In the genomic region with DNA sequence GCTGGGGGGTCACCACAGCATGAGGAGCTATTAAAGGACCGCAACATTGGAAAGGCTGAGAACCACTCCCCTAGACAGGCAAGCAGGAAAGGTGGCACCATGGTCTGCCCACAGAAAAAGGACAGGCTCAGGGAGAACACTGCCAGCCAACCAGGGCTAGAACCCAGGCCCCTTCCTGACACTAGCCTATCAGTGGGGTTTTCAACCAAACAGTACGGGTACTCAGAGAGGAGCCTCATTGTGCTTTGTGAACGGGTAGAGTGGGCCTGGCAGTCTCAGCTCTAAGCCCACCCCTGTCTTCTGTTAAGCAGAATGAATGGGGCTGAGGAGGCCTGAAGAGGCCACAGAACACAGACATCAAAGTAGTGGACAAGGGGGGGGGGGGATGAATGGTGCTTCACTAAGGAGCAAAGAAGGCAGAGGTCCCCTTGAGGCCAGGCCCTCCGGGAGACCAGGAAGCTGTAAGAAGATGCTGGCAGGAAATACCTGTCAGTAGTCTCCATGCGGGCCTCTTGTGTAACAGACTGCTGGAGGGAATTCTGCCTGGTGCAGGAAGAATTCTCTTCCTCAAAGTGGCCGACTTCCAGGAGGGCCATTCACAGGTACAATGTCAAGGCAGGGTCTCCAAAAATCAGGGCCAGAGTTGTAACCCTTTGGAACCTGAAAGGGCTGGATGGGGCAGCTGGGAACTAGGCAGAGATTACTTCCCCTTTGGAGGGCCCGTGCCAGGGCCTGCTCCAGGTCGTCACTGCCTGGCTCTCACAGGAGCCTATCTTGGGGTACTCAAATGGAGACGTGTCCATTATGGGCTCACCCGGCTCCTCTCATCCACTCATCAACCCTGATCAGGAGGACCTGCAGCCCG, we compare ENCODE assay signal across 8 mouse cellular contexts. TPM values are rescaled to one million over a fixed set of nuclear protein-coding genes. Genes with fewer than 3 reads are reported as not detected.
A peak's percentile ranks its signal among the peaks of the same experiment; 100 is the strongest.
DNase-seq lines count a peak whose midpoint lies in the region; ATAC-seq and TF ChIP-seq lines count a peak whose summit lies in the region.

Gene Trabd (plus strand): TSS at position 512 of the 865 bp plus-strand sequence.

- TF ChIP-seq POLR2A in bone marrow macrophage, adult 2 months (IDR thresholded peaks at IDR 0.05; ENCODE audit: borderline replicate concordance, low read depth, low read length) = no peak

- H3K9me3 ChIP-seq in lung, embryonic 15.5 days = no peaks in the 10 kb centered on the region
- no peaks in the 10 kb centered on the region for H3K9me3 ChIP-seq in intestine, embryonic 14.5 days (ENCODE audit: control insufficient read depth, low read length)
- H3K9me3 ChIP-seq in liver, embryonic 15.5 days (replicated peaks) = no peaks in the 10 kb centered on the region
- no peaks in the 10 kb centered on the region for H3K9me3 ChIP-seq in stomach, postnatal 0 days (ENCODE audit: control insufficient read depth, low read length)

- 0 out of 2 replicates have a peak, but pooled peaks cover 2% of the 10 kb centered on the region for H3K36me3 ChIP-seq in lung, embryonic 15.5 days
- 0 out of 2 replicates have a peak, but pooled peaks cover 6% of the 10 kb centered on the region for H3K36me3 ChIP-seq in intestine, embryonic 14.5 days (ENCODE audit: control insufficient read depth, insufficient read depth, low read length)
- 0 out of 2 replicates have a peak, but pooled peaks cover 2% of the 10 kb centered on the region for H3K36me3 ChIP-seq in liver, embryonic 15.5 days (replicated peaks)
- no peaks in the 10 kb centered on the region for H3K36me3 ChIP-seq in stomach, postnatal 0 days (ENCODE audit: control insufficient read depth, insufficient read depth, low read length)

- peak within 1 kb of the TSS; percentile 89 for H3K9ac ChIP-seq in lung, embryonic 15.5 days
- peak within 1 kb of the TSS; percentile 80 for H3K9ac ChIP-seq in intestine, embryonic 14.5 days (ENCODE audit: low read length)
- H3K9ac ChIP-seq in liver, embryonic 15.5 days = peak within 1 kb of the TSS; percentile 72
- H3K9ac ChIP-seq in stomach, postnatal 0 days (ENCODE audit: low read length) = peak within 1 kb of the TSS; percentile 94

- WGBS in lung, embryonic 15.5 days = 16% methylated on average over 11 of the region's 11 CpGs
- WGBS in intestine, embryonic 14.5 days = 20% methylated on average over 11 of the region's 11 CpGs
- WGBS in liver, embryonic 15.5 days (ENCODE audit: insufficient replicate concordance) = 35% methylated on average over 11 of the region's 11 CpGs
- 22% methylated on average over 11 of the region's 11 CpGs for WGBS in stomach, postnatal 0 days

- H3K4me3 ChIP-seq in lung, embryonic 15.5 days = peak within 1 kb of the TSS; percentile 86
- peak within 1 kb of the TSS; percentile 98 for H3K4me3 ChIP-seq in bone marrow macrophage, adult 2 months (ENCODE audit: insufficient read depth, low read length)
- peak within 1 kb of the TSS; percentile 73 for H3K4me3 ChIP-seq in intestine, embryonic 14.5 days (ENCODE audit: low read depth, low read length)
- H3K4me3 ChIP-seq in liver, embryonic 15.5 days (replicated peaks) = peak within 1 kb of the TSS; percentile 78
- peak within 1 kb of the TSS; percentile 85 for H3K4me3 ChIP-seq in stomach, postnatal 0 days (ENCODE audit: low read depth, low read length)

- peaks cover under 1% of the 10 kb centered on the region; the same call in 1 of the 2 replicates for H3K27me3 ChIP-seq in lung, embryonic 15.5 days
- no peaks in the 10 kb centered on the region for H3K27me3 ChIP-seq in intestine, embryonic 14.5 days (replicated peaks; ENCODE audit: control insufficient read depth, insufficient read depth, low read length)
- H3K27me3 ChIP-seq in liver, embryonic 15.5 days = peaks cover 31% of the 10 kb centered on the region
- H3K27me3 ChIP-seq in stomach, postnatal 0 days (ENCODE audit: control insufficient read depth, insufficient read depth, low read length) = no peaks in the 10 kb centered on the region

- no peak for TF ChIP-seq CTCF in bone marrow macrophage, adult 2 months (IDR thresholded peaks at IDR 0.05; ENCODE audit: low read depth, low read length)
- TF ChIP-seq CTCF in stomach, postnatal 0 days (IDR thresholded peaks at IDR 0.05; ENCODE audit: low read depth) = no peak

- peak within 1 kb of the TSS; percentile 82 for H3K27ac ChIP-seq in lung, embryonic 15.5 days
- H3K27ac ChIP-seq in bone marrow macrophage, adult 2 months (ENCODE audit: insufficient read depth, low read depth, low read length) = peak within 1 kb of the TSS; percentile 82
- peak within 1 kb of the TSS; percentile 76 for H3K27ac ChIP-seq in intestine, embryonic 14.5 days (ENCODE audit: low read depth)
- H3K27ac ChIP-seq in liver, embryonic 15.5 days (replicated peaks) = peak within 1 kb of the TSS; percentile 64
- peak within 1 kb of the TSS; percentile 94 for H3K27ac ChIP-seq in stomach, postnatal 0 days (replicated peaks)

- DNase-seq in lung, postnatal 36 days = no peak
- no peak for DNase-seq in gastrocnemius, postnatal 4 days (ENCODE audit: low spot score in 2 of 2)
- no peak for DNase-seq in intestine, embryonic 14.5 days (ENCODE audit: low spot score)
- DNase-seq in stomach, postnatal 0 days (ENCODE audit: low spot score) = no peak
- no peak for DNase-seq in T-cell, adult 2 months (ENCODE audit: low spot score)

- H3K4me1 ChIP-seq in lung, embryonic 15.5 days = peaks cover 39% of the 10 kb centered on the region
- peaks cover 30% of the 10 kb centered on the region for H3K4me1 ChIP-seq in bone marrow macrophage, adult 2 months (ENCODE audit: control insufficient read depth, insufficient read depth, low read length)
- peaks cover 34% of the 10 kb centered on the region for H3K4me1 ChIP-seq in intestine, embryonic 14.5 days (replicated peaks; ENCODE audit: control insufficient read depth, insufficient read depth, low read length)
- peaks cover 42% of the 10 kb centered on the region for H3K4me1 ChIP-seq in liver, embryonic 15.5 days (replicated peaks)
- peaks cover 10% of the 10 kb centered on the region for H3K4me1 ChIP-seq in stomach, postnatal 0 days (replicated peaks; ENCODE audit: control insufficient read depth, insufficient read depth)

- ATAC-seq in lung, embryonic 15.5 days (ENCODE audit: borderline replicate concordance, extremely low read depth, low FRiP score, low TSS enrichment) = no peak
- ATAC-seq in intestine, embryonic 14.5 days (replicated peaks; ENCODE audit: low FRiP score, low TSS enrichment, low read depth) = no peak
- no peak for ATAC-seq in liver, embryonic 15.5 days (ENCODE audit: insufficient read depth)
- no peak for ATAC-seq in stomach, postnatal 0 days (ENCODE audit: low FRiP score, low TSS enrichment)

- peak within 1 kb of the TSS; percentile 77 for H3K4me2 ChIP-seq in lung, embryonic 15.5 days
- peak within 1 kb of the TSS; percentile 87 for H3K4me2 ChIP-seq in intestine, embryonic 14.5 days (ENCODE audit: low read length)
- peak within 1 kb of the TSS; percentile 85 for H3K4me2 ChIP-seq in liver, embryonic 15.5 days
- peak within 1 kb of the TSS; percentile 82 for H3K4me2 ChIP-seq in stomach, postnatal 0 days (replicated peaks; ENCODE audit: low read depth)

- TF ChIP-seq EP300 in stomach, postnatal 0 days (optimal IDR thresholded peaks at IDR 0.05) = no peak

RNA-seq across cellular contexts. Expression of gene Trabd, which starts in this region (rescaled TPM):
- 48.7 and 53.6 TPM in 2 replicates for polyA plus RNA-seq in lung, embryonic 15.5 days (2015; fragmentation: Nextera tagmentation; extraction: Ambion mirVana)
- polyA plus RNA-seq in bone marrow macrophage, adult 2 months (2012; ENCODE audit: insufficient read depth, insufficient read length, missing spikeins) = 27.8 and 33.0 TPM in 2 replicates
- 10 to 100 TPM; 33.8 to 34.8 TPM for total RNA-seq in gastrocnemius, postnatal 4 days (2021)
- 43.7 and 44.4 TPM in 2 replicates for polyA plus RNA-seq in intestine, embryonic 14.5 days (2014; fragmentation: Nextera tagmentation; extraction: Ambion mirVana)
- polyA plus RNA-seq in liver, embryonic 15.5 days (2015; fragmentation: Nextera tagmentation; extraction: Ambion mirVana) = 19.2 and 23.8 TPM in 2 replicates
- polyA plus RNA-seq in stomach, postnatal 0 days (2015; fragmentation: Nextera tagmentation; extraction: Ambion mirVana) = 55.9 and 57.8 TPM in 2 replicates
